Mouse (Mus musculus): Measurements from ENCODE around the gene Pou2f1. TPM values are rescaled to one million over a fixed set of nuclear protein-coding genes. Genes with fewer than 3 reads are reported as not detected.

Pou2f1 gene
- total RNA-seq, 2 experiments from 2014 or later = 6.6 to 8.6 TPM

GRCm38 (mm10) chr1:165817264-165817663, 185.2 kb downstream of the Pou2f1 start:
- no peak overlapping the region for H3K4me3 ChIP-seq
- TF ChIP-seq CTCF (IDR thresholded peaks at IDR 0.05) = no peak
- no peak for DNase-seq
- intact Hi-C loops (cut with DNase I) = no loop called here
- peak overlapping the region; percentile 57; the same call in 1 of the 2 replicates for H3K27ac ChIP-seq

GRCm38 (mm10) chr1:165816391-165816790, 186.1 kb downstream of the Pou2f1 start:
- Histone ChIP-seq H3K27ac (no peak overlapping the region), H3K4me3 (no peak overlapping the region)
- no peak for DNase-seq
- TF ChIP-seq CTCF (IDR thresholded peaks at IDR 0.05) = no peak
- intact Hi-C loops (cut with DNase I) = no loop called here

Other genes starting within 250 kb of the Pou2f1 start
- 10 to 100 TPM; 46.2 to 67.4 TPM for gene Creg1, start 238.9 kb downstream of the Pou2f1 start, total RNA-seq (2021)
- under 1 TPM; 0.17 to 0.38 TPM for gene Cd247, start 214.0 kb downstream of the Pou2f1 start, total RNA-seq (2021)
- 10 to 100 TPM; 68.9 to 69.3 TPM for gene Dusp27, start 125.2 kb upstream of the Pou2f1 start, total RNA-seq (2021)
- not detected for gene Gpa33, start 127.6 kb upstream of the Pou2f1 start, total RNA-seq (2021)
- gene Mael, start 236.1 kb upstream of the Pou2f1 start, total RNA-seq (2021) = not detected